Comparison of ENCODE assay signal across 10 mouse cellular contexts in the genomic region with DNA sequence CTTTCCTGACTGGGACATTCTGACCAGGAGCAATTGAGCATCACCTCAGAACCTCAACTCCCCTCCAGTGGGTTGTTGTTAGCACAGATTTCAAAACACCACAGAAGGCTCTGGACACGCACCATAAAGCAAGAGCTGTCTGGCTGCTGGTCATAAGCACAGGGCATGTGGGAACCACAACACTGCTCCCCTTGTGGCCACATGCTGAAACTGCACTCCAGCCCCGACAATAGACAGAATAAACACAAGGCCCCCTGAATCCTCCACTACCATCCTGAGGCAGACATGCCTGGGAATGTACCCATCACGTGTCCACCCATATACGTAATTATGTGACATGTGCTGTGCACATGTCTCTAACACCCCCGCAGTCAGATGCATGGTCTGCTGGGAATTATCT. TPM values are rescaled to one million over a fixed set of nuclear protein-coding genes. Genes with fewer than 3 reads are reported as not detected.
A peak's percentile ranks its signal among the peaks of the same experiment; 100 is the strongest.
DNase-seq lines count a peak whose midpoint lies in the region; ATAC-seq and TF ChIP-seq lines count a peak whose summit lies in the region.
"Had no signal": no experiment of that assay in that cellular context is flagged by ENCODE, and none has a peak within 500 bp of the region (broad histone marks: within the 10 kb centered on the region; RNA-seq: fewer than 3 reads in every experiment).

No protein-coding gene starts in this region.

- H3K4me1 ChIP-seq in intestine, embryonic 15.5 days (replicated peaks) = no peaks in the 10 kb centered on the region
- H3K4me1 ChIP-seq: liver, embryonic 15.5 days had no signal

- no peaks in the 10 kb centered on the region for H3K9me3 ChIP-seq in intestine, embryonic 15.5 days
- H3K9me3 ChIP-seq: embryonic facial prominence, embryonic 13.5 days; liver, embryonic 15.5 days had no signal

- H3K4me3 ChIP-seq in left cerebral cortex, adult 2 months = no peak overlapping the region
- H3K4me3 ChIP-seq in intestine, embryonic 15.5 days (replicated peaks) = no peak overlapping the region
- H3K4me3 ChIP-seq: embryonic facial prominence, embryonic 13.5 days; liver, embryonic 15.5 days had no signal

- no peak overlapping the region for H3K9ac ChIP-seq in intestine, embryonic 15.5 days
- H3K9ac ChIP-seq: embryonic facial prominence, embryonic 13.5 days; liver, embryonic 15.5 days had no signal

- no peaks in the 10 kb centered on the region for H3K27me3 ChIP-seq in intestine, embryonic 15.5 days (replicated peaks)
- H3K27me3 ChIP-seq: embryonic facial prominence, embryonic 13.5 days; liver, embryonic 15.5 days had no signal

- H3K27ac ChIP-seq in left cerebral cortex, adult 2 months = no peak overlapping the region
- H3K27ac ChIP-seq in intestine, embryonic 15.5 days = no peak overlapping the region
- H3K27ac ChIP-seq: embryonic facial prominence, embryonic 13.5 days; liver, embryonic 15.5 days had no signal

- no peak for DNase-seq in left cerebral cortex, adult 2 months (ENCODE audit: extremely low spot score in 1 of 2, low spot score in 2 of 2)
- DNase-seq in left cerebral cortex, adult 9 months (ENCODE audit: low spot score in 2 of 2) = no peak
- DNase-seq in R1 (ENCODE audit: low read depth, low spot score) = peak; percentile 78
- DNase-seq in embryo, embryonic 10.5 days (ENCODE audit: low spot score) = peak; percentile 81
- DNase-seq in thymus, postnatal 25 days = peak; percentile 37
- no peak for DNase-seq in ovary, postnatal 36 days (ENCODE audit: low spot score)

- H3K4me2 ChIP-seq in intestine, embryonic 15.5 days (replicated peaks) = no peak overlapping the region
- H3K4me2 ChIP-seq: embryonic facial prominence, embryonic 13.5 days; liver, embryonic 15.5 days had no signal

- H3K36me3 ChIP-seq in intestine, embryonic 15.5 days = 0 out of 2 replicates have a peak, but pooled peaks cover 8% of the 10 kb centered on the region

- ATAC-seq in intestine, embryonic 15.5 days = peak; percentile 8; the same call in 1 of the 2 replicates
- ATAC-seq in megakaryocyte-erythroid progenitor cell, adult 5-6 weeks (replicated peaks; ENCODE audit: low FRiP score, low TSS enrichment, poor library complexity, severe bottlenecking) = peak; percentile 75

- TF ChIP-seq CTCF in left cerebral cortex, adult 2 months (IDR thresholded peaks at IDR 0.05) = peak; percentile 80

- intact Hi-C loops in left cerebral cortex, adult 2 months (cut with DNase I) = no loop called here

- 71% methylated on average over 5 of the region's 5 CpGs for WGBS in intestine, embryonic 15.5 days

RNA-seq across cellular contexts. Expression of gene Crybb3, which starts 9.8 kb away (rescaled TPM):
- 1 to 10 TPM; 1.3 to 1.7 TPM for total RNA-seq in left cerebral cortex, adult 2 months (2021)
- 0.36 and 1.1 TPM in 2 replicates for polyA plus RNA-seq in intestine, embryonic 15.5 days (2015; fragmentation: Nextera tagmentation; extraction: Ambion mirVana)
- not detected in 2 replicates for total RNA-seq in megakaryocyte-erythroid progenitor cell, adult 5-6 weeks (2014; fragmentation: Nextera tagmentation)
- not detected in 2 replicates for total RNA-seq in megakaryocyte-erythroid progenitor cell, adult 5-6 weeks (2017)
- polyA plus RNA-seq: liver, embryonic 15.5 days had no signal

RNA-seq across cellular contexts. Expression of gene Crybb2, which starts 21.2 kb away (rescaled TPM):
- not detected for total RNA-seq in left cerebral cortex, adult 2 months (2021)
- polyA plus RNA-seq in intestine, embryonic 15.5 days (2015; fragmentation: Nextera tagmentation; extraction: Ambion mirVana) = not detected in 2 replicates
- total RNA-seq in megakaryocyte-erythroid progenitor cell, adult 5-6 weeks (2014; fragmentation: Nextera tagmentation) = not detected in 2 replicates
- total RNA-seq in megakaryocyte-erythroid progenitor cell, adult 5-6 weeks (2017) = not detected in 2 replicates
- polyA plus RNA-seq: embryonic facial prominence, embryonic 13.5 days; liver, embryonic 15.5 days had no signal

Comparison
In these comparisons a context has a peak if more than half of its experiments do, and no peak if none do; other contexts are left out.
1. DNase-seq: peak in R1 (single experiment), embryo, embryonic 10.5 days (single experiment) and thymus, postnatal 25 days (single experiment); none in left cerebral cortex, adult 2 months (0 of 2), left cerebral cortex, adult 9 months (0 of 2) and ovary, postnatal 36 days (single experiment).